In genomic region chr3:124067971-124068370, GRCm38 (mm10) we compare ENCODE assay signal across 19 mouse cellular contexts.
A peak's percentile ranks its signal among the peaks of the same experiment; 100 is the strongest.
DNase-seq lines count a peak whose midpoint lies in the region; ATAC-seq and TF ChIP-seq lines count a peak whose summit lies in the region.
"Had no signal": no experiment of that assay in that cellular context is flagged by ENCODE, and none has a peak within 500 bp of the region (broad histone marks: within the 10 kb centered on the region; RNA-seq: fewer than 3 reads in every experiment).

No protein-coding gene starts in this region.

- H3K9ac ChIP-seq in embryonic facial prominence, embryonic 14.5 days (ENCODE audit: low read depth, low read length), result no peak overlapping the region
- no peak overlapping the region for H3K9ac ChIP-seq in hindbrain, embryonic 14.5 days
- H3K9ac ChIP-seq in midbrain, postnatal 0 days (replicated peaks; ENCODE audit: low read length, poor library complexity, severe bottlenecking), result no peak overlapping the region
- H3K9ac ChIP-seq: liver, embryonic 15.5 days; lung, embryonic 15.5 days had no signal

- intact Hi-C loops in left cerebral cortex, postnatal 4 days (cut with DNase I), result loop anchor here (5.0 kb wide), 1 partner anchor 551 kb away; no protein-coding TSS in a partner anchor
- intact Hi-C loops in left cerebral cortex, adult 2 months (cut with DNase I), result loop anchor here (5.0 kb wide), 1 partner anchor 551 kb away; no protein-coding TSS in a partner anchor

- 65% methylated on average over 1 of the region's 1 CpGs for WGBS in embryonic facial prominence, embryonic 14.5 days
- whole genome bisulfite sequencing in embryonic facial prominence, embryonic 10.5 days, result 86% methylated on average over 1 of the region's 1 CpGs
- WGBS in hindbrain, embryonic 14.5 days, result 71% methylated on average over 1 of the region's 1 CpGs
- WGBS in midbrain, postnatal 0 days, result 50% methylated on average over 1 of the region's 1 CpGs

- no peaks in the 10 kb centered on the region for H3K36me3 ChIP-seq in embryonic facial prominence, embryonic 14.5 days (ENCODE audit: control insufficient read depth, insufficient read depth, low read length)
- no peaks in the 10 kb centered on the region for H3K36me3 ChIP-seq in embryonic facial prominence, embryonic 10.5 days (replicated peaks)
- H3K36me3 ChIP-seq in hindbrain, embryonic 14.5 days (replicated peaks; ENCODE audit: control insufficient read depth, insufficient read depth), result no peaks in the 10 kb centered on the region
- no peaks in the 10 kb centered on the region for H3K36me3 ChIP-seq in midbrain, postnatal 0 days (ENCODE audit: insufficient read depth, low read length)
- H3K36me3 ChIP-seq: limb, embryonic 10.5 days; liver, embryonic 15.5 days; lung, embryonic 15.5 days had no signal

- DNase-seq in embryonic facial prominence, embryonic 14.5 days (ENCODE audit: low spot score), result peak; percentile 12
- no peak for DNase-seq in embryonic facial prominence, embryonic 10.5 days (ENCODE audit: low spot score)
- peak; percentile 75 for DNase-seq in left cerebral cortex, postnatal 4 days
- no peak for DNase-seq in left cerebral cortex, adult 2 months (ENCODE audit: extremely low spot score in 1 of 2, low spot score in 2 of 2)
- DNase-seq in hindbrain, embryonic 14.5 days (ENCODE audit: low spot score), result peak; percentile 50
- DNase-seq in midbrain, postnatal 0 days (ENCODE audit: low spot score), result peak; percentile 67
- no peak for DNase-seq in layer of hippocampus, adult 8-10 months (ENCODE audit: low spot score in 2 of 2)
- DNase-seq: cerebellum, adult 9-10 months; gastrocnemius, adult 2 months; kidney, adult 18-20 months; liver; thymus, adult 2 months; thymus, postnatal 4 days had no signal

- ATAC-seq in embryonic facial prominence, embryonic 14.5 days (ENCODE audit: low read depth), result no peak
- ATAC-seq in hindbrain, embryonic 14.5 days (ENCODE audit: low FRiP score), result 0 out of 2 replicates have a peak, but pooled peaks have one; percentile 40
- ATAC-seq in midbrain, postnatal 0 days (ENCODE audit: low FRiP score), result no peak
- no peak for ATAC-seq in inflammation-experienced regulatory T-cells, adult 6 months

- no peak overlapping the region for H3K4me2 ChIP-seq in embryonic facial prominence, embryonic 14.5 days (ENCODE audit: low read depth, low read length)
- no peak overlapping the region for H3K4me2 ChIP-seq in hindbrain, embryonic 14.5 days (replicated peaks)
- no peak overlapping the region for H3K4me2 ChIP-seq in midbrain, postnatal 0 days (ENCODE audit: low read depth, low read length, poor library complexity, severe bottlenecking)
- H3K4me2 ChIP-seq: liver, embryonic 15.5 days; lung, embryonic 15.5 days had no signal

- H3K4me3 ChIP-seq in embryonic facial prominence, embryonic 14.5 days (ENCODE audit: low read depth, low read length), result no peak overlapping the region
- H3K4me3 ChIP-seq in embryonic facial prominence, embryonic 10.5 days, result no peak overlapping the region
- H3K4me3 ChIP-seq in left cerebral cortex, adult 2 months, result no peak overlapping the region
- no peak overlapping the region for H3K4me3 ChIP-seq in hindbrain, embryonic 14.5 days (replicated peaks; ENCODE audit: low read length)
- H3K4me3 ChIP-seq in midbrain, postnatal 0 days (ENCODE audit: low read depth, low read length), result no peak overlapping the region
- H3K4me3 ChIP-seq: gastrocnemius, adult 2 months; limb, embryonic 10.5 days; liver, embryonic 15.5 days; lung, embryonic 15.5 days had no signal

- H3K4me1 ChIP-seq in embryonic facial prominence, embryonic 14.5 days (ENCODE audit: control insufficient read depth, insufficient read depth, low read length), result no peaks in the 10 kb centered on the region
- 0 out of 2 replicates have a peak, but pooled peaks cover 4% of the 10 kb centered on the region for H3K4me1 ChIP-seq in embryonic facial prominence, embryonic 10.5 days
- peaks cover 3% of the 10 kb centered on the region; the same call in 1 of the 2 replicates for H3K4me1 ChIP-seq in hindbrain, embryonic 14.5 days (replicated peaks; ENCODE audit: control insufficient read depth, insufficient read depth, low read length)
- no peaks in the 10 kb centered on the region for H3K4me1 ChIP-seq in midbrain, postnatal 0 days (ENCODE audit: insufficient read depth, low read length)
- H3K4me1 ChIP-seq: liver, embryonic 15.5 days; lung, embryonic 15.5 days had no signal

- TF ChIP-seq CTCF in left cerebral cortex, adult 2 months (IDR thresholded peaks at IDR 0.05), result no peak
- TF ChIP-seq CTCF in midbrain, postnatal 0 days (IDR thresholded peaks at IDR 0.05), result no peak

- no peaks in the 10 kb centered on the region for H3K9me3 ChIP-seq in embryonic facial prominence, embryonic 14.5 days (ENCODE audit: control insufficient read depth, low read length)
- no peaks in the 10 kb centered on the region for H3K9me3 ChIP-seq in embryonic facial prominence, embryonic 10.5 days
- no peaks in the 10 kb centered on the region for H3K9me3 ChIP-seq in hindbrain, embryonic 14.5 days (ENCODE audit: control insufficient read depth, low read length)
- no peaks in the 10 kb centered on the region for H3K9me3 ChIP-seq in midbrain, postnatal 0 days (ENCODE audit: low read length)
- H3K9me3 ChIP-seq: limb, embryonic 10.5 days; liver, embryonic 15.5 days; lung, embryonic 15.5 days had no signal

- H3K27ac ChIP-seq in embryonic facial prominence, embryonic 14.5 days (replicated peaks; ENCODE audit: low read depth, low read length), result no peak overlapping the region
- H3K27ac ChIP-seq in embryonic facial prominence, embryonic 10.5 days (replicated peaks), result no peak overlapping the region
- no peak overlapping the region for H3K27ac ChIP-seq in left cerebral cortex, adult 2 months
- H3K27ac ChIP-seq in hindbrain, embryonic 14.5 days, result 0 out of 2 replicates have a peak overlapping the region, but pooled peaks have one; percentile 40
- H3K27ac ChIP-seq in midbrain, postnatal 0 days (ENCODE audit: low read depth, low read length), result no peak overlapping the region
- H3K27ac ChIP-seq: gastrocnemius, adult 2 months; kidney, postnatal 0 days; limb, embryonic 10.5 days; liver, embryonic 15.5 days; lung, embryonic 15.5 days; macrophage had no signal

- no peaks in the 10 kb centered on the region for H3K27me3 ChIP-seq in embryonic facial prominence, embryonic 14.5 days (replicated peaks; ENCODE audit: control insufficient read depth, insufficient read depth, low read length)
- H3K27me3 ChIP-seq in embryonic facial prominence, embryonic 10.5 days (replicated peaks; ENCODE audit: low read depth, poor library complexity, severe bottlenecking), result no peaks in the 10 kb centered on the region
- no peaks in the 10 kb centered on the region for H3K27me3 ChIP-seq in hindbrain, embryonic 14.5 days (ENCODE audit: control insufficient read depth, insufficient read depth, low read length)
- H3K27me3 ChIP-seq in midbrain, postnatal 0 days (ENCODE audit: insufficient read depth, low read length), result no peaks in the 10 kb centered on the region
- H3K27me3 ChIP-seq: liver, embryonic 15.5 days; lung, embryonic 15.5 days had no signal

Comparison
In these comparisons a context has a peak if more than half of its experiments do, and no peak if none do; other contexts are left out.
1. DNase-seq: peak in embryonic facial prominence, embryonic 14.5 days (single experiment), left cerebral cortex, postnatal 4 days (single experiment), hindbrain, embryonic 14.5 days (single experiment) and midbrain, postnatal 0 days (single experiment); none in embryonic facial prominence, embryonic 10.5 days (single experiment), left cerebral cortex, adult 2 months (0 of 2) and layer of hippocampus, adult 8-10 months (0 of 2).